Mouse (Mus musculus): ENCODE results near the gene Frmd8. TPM values are rescaled to one million over a fixed set of nuclear protein-coding genes. Genes with fewer than 3 reads are reported as not detected.
"Not testable (repeated sequence)": the region's sequence is repeated elsewhere in the genome, so short reads cannot be mapped to it uniquely, and the experiment has no call there.

The Frmd8 gene
- polyA plus RNA-seq, 1 experiment from 2014 or later, result 13.1 TPM

GRCm38 (mm10) chr19:5891521-5892258 is 16.6 kb upstream of the Frmd8 start:
- DNase-seq (ENCODE audit: low spot score) (no peak), ATAC-seq (no peak)
- H3K27me3 ChIP-seq (replicated peaks; ENCODE audit: control insufficient read depth, insufficient read depth, low read length), result no peaks in the 10 kb centered on the region
- H3K9me3 ChIP-seq (replicated peaks; ENCODE audit: control insufficient read depth, low read length), result no peaks in the 10 kb centered on the region
- 95% methylated on average over 12 of the region's 12 CpGs for WGBS
- H3K27ac ChIP-seq (ENCODE audit: low read depth, low read length), result no peak overlapping the region
- no peak overlapping the region for H3K4me3 ChIP-seq (ENCODE audit: low read depth, low read length)
- no peak overlapping the region for H3K9ac ChIP-seq (ENCODE audit: low read length)
- peaks cover 16% of the 10 kb centered on the region for H3K4me1 ChIP-seq (ENCODE audit: control insufficient read depth, insufficient read depth, low read length)
- H3K36me3 ChIP-seq (ENCODE audit: control insufficient read depth, insufficient read depth, low read length), result peaks cover 29% of the 10 kb centered on the region
- no peak overlapping the region for H3K4me2 ChIP-seq (ENCODE audit: low read length)

GRCm38 (mm10) chr19:5889211-5889610 is 14.1 kb upstream of the Frmd8 start:
- ATAC-seq (no peak), DNase-seq (ENCODE audit: low spot score) (no peak)
- no peaks in the 10 kb centered on the region for H3K27me3 ChIP-seq (replicated peaks; ENCODE audit: control insufficient read depth, insufficient read depth, low read length)

GRCm38 (mm10) chr19:5887234-5887815 is 12.3 kb upstream of the Frmd8 start:
- Histone ChIP-seq H3K9ac (ENCODE audit: low read length) (no peak overlapping the region), H3K27ac (ENCODE audit: low read depth, low read length) (no peak overlapping the region), H3K27me3 (replicated peaks; ENCODE audit: control insufficient read depth, insufficient read depth, low read length) (no peaks in the 10 kb centered on the region), H3K4me1 (ENCODE audit: control insufficient read depth, insufficient read depth, low read length) (peaks cover 4% of the 10 kb centered on the region; the same call in 1 of the 2 replicates), H3K4me3 (ENCODE audit: low read depth, low read length) (no peak overlapping the region), H3K36me3 (ENCODE audit: control insufficient read depth, insufficient read depth, low read length) (peaks cover 12% of the 10 kb centered on the region; the same call in 1 of the 2 replicates), H3K9me3 (replicated peaks; ENCODE audit: control insufficient read depth, low read length) (no peaks in the 10 kb centered on the region), H3K4me2 (ENCODE audit: low read length) (no peak overlapping the region)
- DNase-seq (ENCODE audit: low spot score) (no peak), ATAC-seq (no peak)
- 86% methylated on average over 3 of the region's 3 CpGs for WGBS

More at GRCm38 (mm10) chr19:5889211-5889610, 14.1 kb upstream of the Frmd8 start:
- H3K9ac ChIP-seq (ENCODE audit: low read length), result no peak overlapping the region
- H3K9me3 ChIP-seq (replicated peaks; ENCODE audit: control insufficient read depth, low read length), result no peaks in the 10 kb centered on the region
- 77% methylated on average over 4 of the region's 4 CpGs for WGBS
- peaks cover 16% of the 10 kb centered on the region; the same call in 1 of the 2 replicates for H3K36me3 ChIP-seq (ENCODE audit: control insufficient read depth, insufficient read depth, low read length)
- no peak overlapping the region for H3K4me2 ChIP-seq (ENCODE audit: low read length)
- H3K4me1 ChIP-seq (ENCODE audit: control insufficient read depth, insufficient read depth, low read length), result peaks cover 16% of the 10 kb centered on the region
- no peak overlapping the region for H3K4me3 ChIP-seq (ENCODE audit: low read depth, low read length)
- H3K27ac ChIP-seq (ENCODE audit: low read depth, low read length), result no peak overlapping the region

- WGBS, result 57% methylated on average over 4 of the region's 4 CpGs
- H3K9me3 ChIP-seq (replicated peaks; ENCODE audit: control insufficient read depth, low read length), result no peaks in the 10 kb centered on the region
- ATAC-seq (no peak), DNase-seq (ENCODE audit: low spot score) (no peak)
- H3K4me1 ChIP-seq (ENCODE audit: control insufficient read depth, insufficient read depth, low read length), result no peaks in the 10 kb centered on the region
- H3K4me3 ChIP-seq (ENCODE audit: low read depth, low read length), result no peak overlapping the region
- peaks cover 4% of the 10 kb centered on the region; the same call in 1 of the 2 replicates for H3K36me3 ChIP-seq (ENCODE audit: control insufficient read depth, insufficient read depth, low read length)
- no peak overlapping the region for H3K9ac ChIP-seq (ENCODE audit: low read length)
- H3K27ac ChIP-seq (ENCODE audit: low read depth, low read length), result no peak overlapping the region
- no peak overlapping the region for H3K4me2 ChIP-seq (ENCODE audit: low read length)
- H3K27me3 ChIP-seq (replicated peaks; ENCODE audit: control insufficient read depth, insufficient read depth, low read length), result no peaks in the 10 kb centered on the region
These were observed 10.8 kb upstream of the Frmd8 start for GRCm38 (mm10) chr19:5885838-5886237.

- no peak overlapping the region for H3K27ac ChIP-seq (ENCODE audit: low read depth, low read length)
- H3K9me3 ChIP-seq (replicated peaks; ENCODE audit: control insufficient read depth, low read length), result no peaks in the 10 kb centered on the region
- no peak overlapping the region for H3K4me3 ChIP-seq (ENCODE audit: low read depth, low read length)
- DNase-seq (ENCODE audit: low spot score) (no peak), ATAC-seq (no peak)
- no peak overlapping the region for H3K4me2 ChIP-seq (ENCODE audit: low read length)
- WGBS, result 69% methylated on average over 1 of the region's 1 CpGs
- no peaks in the 10 kb centered on the region for H3K27me3 ChIP-seq (replicated peaks; ENCODE audit: control insufficient read depth, insufficient read depth, low read length)
- H3K36me3 ChIP-seq (ENCODE audit: control insufficient read depth, insufficient read depth, low read length), result no peaks in the 10 kb centered on the region
- H3K9ac ChIP-seq (ENCODE audit: low read length), result no peak overlapping the region
- no peaks in the 10 kb centered on the region for H3K4me1 ChIP-seq (ENCODE audit: control insufficient read depth, insufficient read depth, low read length)
These were observed 8.9 kb upstream of the Frmd8 start for GRCm38 (mm10) chr19:5883935-5884334.

- H3K9me3 ChIP-seq (replicated peaks; ENCODE audit: control insufficient read depth, low read length); H3K27me3 ChIP-seq (replicated peaks; ENCODE audit: control insufficient read depth, insufficient read depth, low read length); H3K27ac ChIP-seq (ENCODE audit: low read depth, low read length); DNase-seq (ENCODE audit: low spot score); H3K9ac ChIP-seq (ENCODE audit: low read length); ATAC-seq; H3K36me3 ChIP-seq (ENCODE audit: control insufficient read depth, insufficient read depth, low read length); H3K4me2 ChIP-seq (ENCODE audit: low read length); H3K4me1 ChIP-seq (ENCODE audit: control insufficient read depth, insufficient read depth, low read length); H3K4me3 ChIP-seq (ENCODE audit: low read depth, low read length): not testable (repeated sequence)
- 81% methylated on average over 5 of the region's 5 CpGs for WGBS
These were observed 7.0 kb upstream of the Frmd8 start for GRCm38 (mm10) chr19:5882079-5882478.

- Histone ChIP-seq H3K27ac (ENCODE audit: low read depth, low read length) (no peak overlapping the region), H3K4me3 (ENCODE audit: low read depth, low read length) (no peak overlapping the region), H3K27me3 (replicated peaks; ENCODE audit: control insufficient read depth, insufficient read depth, low read length) (no peaks in the 10 kb centered on the region), H3K36me3 (ENCODE audit: control insufficient read depth, insufficient read depth, low read length) (no peaks in the 10 kb centered on the region), H3K4me2 (ENCODE audit: low read length) (no peak overlapping the region), H3K9ac (ENCODE audit: low read length) (no peak overlapping the region), H3K4me1 (ENCODE audit: control insufficient read depth, insufficient read depth, low read length) (no peaks in the 10 kb centered on the region), H3K9me3 (replicated peaks; ENCODE audit: control insufficient read depth, low read length) (no peaks in the 10 kb centered on the region)
- no peak for ATAC-seq
- 91% methylated on average over 6 of the region's 6 CpGs for WGBS
- no peak for DNase-seq (ENCODE audit: low spot score)
These were observed 6.1 kb upstream of the Frmd8 start for GRCm38 (mm10) chr19:5881155-5881554.

- no peaks in the 10 kb centered on the region for H3K27me3 ChIP-seq (replicated peaks; ENCODE audit: control insufficient read depth, insufficient read depth, low read length)
- H3K27ac ChIP-seq (ENCODE audit: low read depth, low read length), result no peak overlapping the region
- H3K36me3 ChIP-seq (ENCODE audit: control insufficient read depth, insufficient read depth, low read length), result no peaks in the 10 kb centered on the region
- WGBS, result 94% methylated on average over 7 of the region's 7 CpGs
- H3K4me1 ChIP-seq (ENCODE audit: control insufficient read depth, insufficient read depth, low read length), result peaks cover 4% of the 10 kb centered on the region; the same call in 1 of the 2 replicates
- no peak for DNase-seq (ENCODE audit: low spot score)
- no peak overlapping the region for H3K4me3 ChIP-seq (ENCODE audit: low read depth, low read length)
- H3K9me3 ChIP-seq (replicated peaks; ENCODE audit: control insufficient read depth, low read length), result no peaks in the 10 kb centered on the region
- H3K9ac ChIP-seq (ENCODE audit: low read length), result no peak overlapping the region
- no peak overlapping the region for H3K4me2 ChIP-seq (ENCODE audit: low read length)
- no peak for ATAC-seq
These were observed 4.7 kb upstream of the Frmd8 start for GRCm38 (mm10) chr19:5879735-5880134.

- Histone ChIP-seq H3K36me3 (ENCODE audit: control insufficient read depth, insufficient read depth, low read length) (no peaks in the 10 kb centered on the region), H3K9me3 (replicated peaks; ENCODE audit: control insufficient read depth, low read length) (no peaks in the 10 kb centered on the region), H3K4me1 (ENCODE audit: control insufficient read depth, insufficient read depth, low read length) (peaks cover 12% of the 10 kb centered on the region; the same call in 1 of the 2 replicates), H3K27ac (ENCODE audit: low read depth, low read length) (no peak overlapping the region), H3K9ac (ENCODE audit: low read length) (0 out of 2 replicates have a peak overlapping the region, but pooled peaks have one; percentile 3), H3K27me3 (replicated peaks; ENCODE audit: control insufficient read depth, insufficient read depth, low read length) (no peaks in the 10 kb centered on the region), H3K4me3 (ENCODE audit: low read depth, low read length) (no peak overlapping the region), H3K4me2 (ENCODE audit: low read length) (no peak overlapping the region)
- ATAC-seq (no peak), DNase-seq (ENCODE audit: low spot score) (no peak)
- whole genome bisulfite sequencing, result 83% methylated on average over 3 of the region's 3 CpGs
These were observed 3.8 kb upstream of the Frmd8 start for GRCm38 (mm10) chr19:5878916-5879315.

Measured in forebrain, embryonic 14.5 days (tissue).